Mouse (Mus musculus): ENCODE data around the gene Sptssb. TPM values are rescaled to one million over a fixed set of nuclear protein-coding genes. Genes with fewer than 3 reads are reported as not detected.

Gene Sptssb
- polyA plus RNA-seq, 1 experiment from 2014 or later: 0.18 TPM

- Histone ChIP-seq H3K4me2 (ENCODE audit: low read length) (no peak overlapping the region), H3K27ac (ENCODE audit: low read length) (no peak overlapping the region), H3K4me1 (replicated peaks; ENCODE audit: control insufficient read depth, insufficient read depth, low read length) (no peaks in the 10 kb centered on the region), H3K9me3 (ENCODE audit: control insufficient read depth, low read length) (no peaks in the 10 kb centered on the region), H3K9ac (replicated peaks; ENCODE audit: low read depth, low read length) (no peak overlapping the region), H3K4me3 (replicated peaks; ENCODE audit: low read length) (no peak overlapping the region), H3K36me3 (ENCODE audit: control insufficient read depth, insufficient read depth) (no peaks in the 10 kb centered on the region), H3K27me3 (replicated peaks; ENCODE audit: control insufficient read depth, insufficient read depth, low read length) (no peaks in the 10 kb centered on the region)
- 86% methylated on average over 9 of the region's 9 CpGs for WGBS
- ATAC-seq: no peak
These were observed 32.7 kb upstream of the Sptssb start for GRCm38 (mm10) chr3:69892187-69893094.

GRCm38 (mm10) chr3:69885866-69886265 lies 26.1 kb upstream of the Sptssb start:
- no peak overlapping the region for H3K4me2 ChIP-seq (ENCODE audit: low read length)
- H3K36me3 ChIP-seq (ENCODE audit: control insufficient read depth, insufficient read depth): no peaks in the 10 kb centered on the region
- H3K27ac ChIP-seq (ENCODE audit: low read length): no peak overlapping the region
- H3K9me3 ChIP-seq (ENCODE audit: control insufficient read depth, low read length): no peaks in the 10 kb centered on the region
- H3K9ac ChIP-seq (replicated peaks; ENCODE audit: low read depth, low read length): no peak overlapping the region
- no peaks in the 10 kb centered on the region for H3K4me1 ChIP-seq (replicated peaks; ENCODE audit: control insufficient read depth, insufficient read depth, low read length)
- ATAC-seq: no peak
- H3K27me3 ChIP-seq (replicated peaks; ENCODE audit: control insufficient read depth, insufficient read depth, low read length): no peaks in the 10 kb centered on the region
- 80% methylated on average over 2 of the region's 2 CpGs for WGBS
- H3K4me3 ChIP-seq (replicated peaks; ENCODE audit: low read length): no peak overlapping the region

GRCm38 (mm10) chr3:69883710-69884109 lies 24.0 kb upstream of the Sptssb start:
- H3K4me1 ChIP-seq (replicated peaks; ENCODE audit: control insufficient read depth, insufficient read depth, low read length): no peaks in the 10 kb centered on the region
- no peak overlapping the region for H3K27ac ChIP-seq (ENCODE audit: low read length)
- H3K9ac ChIP-seq (replicated peaks; ENCODE audit: low read depth, low read length): no peak overlapping the region
- no peak for ATAC-seq
- no peaks in the 10 kb centered on the region for H3K27me3 ChIP-seq (replicated peaks; ENCODE audit: control insufficient read depth, insufficient read depth, low read length)
- H3K9me3 ChIP-seq (ENCODE audit: control insufficient read depth, low read length): no peaks in the 10 kb centered on the region
- no peak overlapping the region for H3K4me2 ChIP-seq (ENCODE audit: low read length)
- H3K4me3 ChIP-seq (replicated peaks; ENCODE audit: low read length): no peak overlapping the region
- no peaks in the 10 kb centered on the region for H3K36me3 ChIP-seq (ENCODE audit: control insufficient read depth, insufficient read depth)
- 64% methylated on average over 1 of the region's 1 CpGs for WGBS

GRCm38 (mm10) chr3:69877538-69877937 lies 17.8 kb upstream of the Sptssb start:
- H3K4me1 ChIP-seq (replicated peaks; ENCODE audit: control insufficient read depth, insufficient read depth, low read length): no peaks in the 10 kb centered on the region
- H3K9ac ChIP-seq (replicated peaks; ENCODE audit: low read depth, low read length): no peak overlapping the region
- ATAC-seq: no peak
- no peaks in the 10 kb centered on the region for H3K36me3 ChIP-seq (ENCODE audit: control insufficient read depth, insufficient read depth)
- H3K4me2 ChIP-seq (ENCODE audit: low read length): no peak overlapping the region
- H3K9me3 ChIP-seq (ENCODE audit: control insufficient read depth, low read length): no peaks in the 10 kb centered on the region
- WGBS: 90% methylated on average over 2 of the region's 2 CpGs
- H3K27ac ChIP-seq (ENCODE audit: low read length): no peak overlapping the region
- H3K27me3 ChIP-seq (replicated peaks; ENCODE audit: control insufficient read depth, insufficient read depth, low read length): no peaks in the 10 kb centered on the region
- H3K4me3 ChIP-seq (replicated peaks; ENCODE audit: low read length): no peak overlapping the region

- H3K4me2 ChIP-seq (ENCODE audit: low read length): no peak overlapping the region
- no peaks in the 10 kb centered on the region for H3K27me3 ChIP-seq (replicated peaks; ENCODE audit: control insufficient read depth, insufficient read depth, low read length)
- H3K4me1 ChIP-seq (replicated peaks; ENCODE audit: control insufficient read depth, insufficient read depth, low read length): no peaks in the 10 kb centered on the region
- no peak overlapping the region for H3K4me3 ChIP-seq (replicated peaks; ENCODE audit: low read length)
- no peak overlapping the region for H3K27ac ChIP-seq (ENCODE audit: low read length)
- no peak for ATAC-seq
- H3K36me3 ChIP-seq (ENCODE audit: control insufficient read depth, insufficient read depth): no peaks in the 10 kb centered on the region
- no peaks in the 10 kb centered on the region for H3K9me3 ChIP-seq (ENCODE audit: control insufficient read depth, low read length)
- H3K9ac ChIP-seq (replicated peaks; ENCODE audit: low read depth, low read length): no peak overlapping the region
- 88% methylated on average over 3 of the region's 3 CpGs for WGBS
These were observed 15.0 kb upstream of the Sptssb start for GRCm38 (mm10) chr3:69874721-69875120.

- 83% methylated on average over 6 of the region's 6 CpGs for WGBS
- H3K9ac ChIP-seq (replicated peaks; ENCODE audit: low read depth, low read length): no peak overlapping the region
- H3K9me3 ChIP-seq (ENCODE audit: control insufficient read depth, low read length): no peaks in the 10 kb centered on the region
- H3K4me2 ChIP-seq (ENCODE audit: low read length): no peak overlapping the region
- ATAC-seq: no peak
- H3K4me3 ChIP-seq (replicated peaks; ENCODE audit: low read length): no peak overlapping the region
- H3K27ac ChIP-seq (ENCODE audit: low read length): no peak overlapping the region
- no peaks in the 10 kb centered on the region for H3K27me3 ChIP-seq (replicated peaks; ENCODE audit: control insufficient read depth, insufficient read depth, low read length)
- no peaks in the 10 kb centered on the region for H3K4me1 ChIP-seq (replicated peaks; ENCODE audit: control insufficient read depth, insufficient read depth, low read length)
- no peaks in the 10 kb centered on the region for H3K36me3 ChIP-seq (ENCODE audit: control insufficient read depth, insufficient read depth)
These were observed 13.1 kb upstream of the Sptssb start for GRCm38 (mm10) chr3:69872661-69873327.

GRCm38 (mm10) chr3:69871174-69871573 lies 11.4 kb upstream of the Sptssb start:
- no peak overlapping the region for H3K4me2 ChIP-seq (ENCODE audit: low read length)
- 80% methylated on average over 14 of the region's 14 CpGs for WGBS
- H3K4me3 ChIP-seq (replicated peaks; ENCODE audit: low read length): no peak overlapping the region
- H3K27ac ChIP-seq (ENCODE audit: low read length): no peak overlapping the region
- no peaks in the 10 kb centered on the region for H3K27me3 ChIP-seq (replicated peaks; ENCODE audit: control insufficient read depth, insufficient read depth, low read length)
- ATAC-seq: no peak
- H3K36me3 ChIP-seq (ENCODE audit: control insufficient read depth, insufficient read depth): no peaks in the 10 kb centered on the region
- H3K9me3 ChIP-seq (ENCODE audit: control insufficient read depth, low read length): no peaks in the 10 kb centered on the region
- no peak overlapping the region for H3K9ac ChIP-seq (replicated peaks; ENCODE audit: low read depth, low read length)
- H3K4me1 ChIP-seq (replicated peaks; ENCODE audit: control insufficient read depth, insufficient read depth, low read length): no peaks in the 10 kb centered on the region

- 83% methylated on average over 8 of the region's 8 CpGs for WGBS
- no peak for ATAC-seq
These were observed 10.0 kb upstream of the Sptssb start for GRCm38 (mm10) chr3:69869702-69870101.

GRCm38 (mm10) chr3:69861789-69862395 lies 2.2 kb upstream of the Sptssb start:
- no peak overlapping the region for H3K9ac ChIP-seq (replicated peaks; ENCODE audit: low read depth, low read length)

More at GRCm38 (mm10) chr3:69869702-69870101, 10.0 kb upstream of the Sptssb start:
- H3K9me3 ChIP-seq (ENCODE audit: control insufficient read depth, low read length): no peaks in the 10 kb centered on the region
- H3K4me2 ChIP-seq (ENCODE audit: low read length): no peak overlapping the region
- no peak overlapping the region for H3K4me3 ChIP-seq (replicated peaks; ENCODE audit: low read length)
- H3K36me3 ChIP-seq (ENCODE audit: control insufficient read depth, insufficient read depth): no peaks in the 10 kb centered on the region
- no peaks in the 10 kb centered on the region for H3K4me1 ChIP-seq (replicated peaks; ENCODE audit: control insufficient read depth, insufficient read depth, low read length)
- no peak overlapping the region for H3K9ac ChIP-seq (replicated peaks; ENCODE audit: low read depth, low read length)
- H3K27me3 ChIP-seq (replicated peaks; ENCODE audit: control insufficient read depth, insufficient read depth, low read length): no peaks in the 10 kb centered on the region
- no peak overlapping the region for H3K27ac ChIP-seq (ENCODE audit: low read length)

More at GRCm38 (mm10) chr3:69861789-69862395, 2.2 kb upstream of the Sptssb start:
- Histone ChIP-seq H3K27ac (ENCODE audit: low read length) (no peak overlapping the region), H3K27me3 (replicated peaks; ENCODE audit: control insufficient read depth, insufficient read depth, low read length) (no peaks in the 10 kb centered on the region), H3K4me2 (ENCODE audit: low read length) (peak overlapping the region; percentile 99), H3K36me3 (ENCODE audit: control insufficient read depth, insufficient read depth) (no peaks in the 10 kb centered on the region), H3K9me3 (ENCODE audit: control insufficient read depth, low read length) (no peaks in the 10 kb centered on the region), H3K4me3 (replicated peaks; ENCODE audit: low read length) (no peak overlapping the region; the same call in 1 of the 2 replicates), H3K4me1 (replicated peaks; ENCODE audit: control insufficient read depth, insufficient read depth, low read length) (peaks cover 9% of the 10 kb centered on the region)
- ATAC-seq: 0 out of 2 replicates have a peak, but pooled peaks have one; percentile 2
- WGBS: 62% methylated on average over 9 of the region's 9 CpGs
